In genomic region chr1:35786241-35786640, GRCm38 (mm10) we compare ENCODE assay signal across 26 mouse cellular contexts.
"Had no signal": no experiment of that assay in that cellular context is flagged by ENCODE, and none has a peak within 500 bp of the region (broad histone marks: within the 10 kb centered on the region; RNA-seq: fewer than 3 reads in every experiment).

No protein-coding gene starts in this region.

- H3K4me3 ChIP-seq: left cerebral cortex, adult 2 months; limb, embryonic 10.5 days; limb, embryonic 12.5 days; limb, embryonic 13.5 days; limb, embryonic 15.5 days; liver, embryonic 12.5 days; liver, embryonic 13.5 days; liver, embryonic 15.5 days; megakaryocyte, embryonic 14.5 days; midbrain, embryonic 10.5 days; midbrain, embryonic 12.5 days; midbrain, embryonic 13.5 days; midbrain, embryonic 15.5 days; myocyte had no signal

- H3K4me2 ChIP-seq: limb, embryonic 12.5 days; limb, embryonic 13.5 days; limb, embryonic 15.5 days; liver, embryonic 11.5 days; liver, embryonic 12.5 days; liver, embryonic 13.5 days; liver, embryonic 15.5 days; lung, embryonic 14.5 days; midbrain, embryonic 12.5 days; midbrain, embryonic 13.5 days; midbrain, embryonic 15.5 days had no signal

- H3K9me3 ChIP-seq: limb, embryonic 10.5 days; limb, embryonic 15.5 days; liver, embryonic 12.5 days; liver, embryonic 13.5 days; liver, embryonic 15.5 days; midbrain, embryonic 12.5 days; midbrain, embryonic 13.5 days; midbrain, embryonic 15.5 days had no signal

- H3K36me3 ChIP-seq: limb, embryonic 10.5 days; limb, embryonic 12.5 days; limb, embryonic 13.5 days; limb, embryonic 15.5 days; liver, embryonic 12.5 days; liver, embryonic 13.5 days; liver, embryonic 15.5 days; midbrain, embryonic 10.5 days; midbrain, embryonic 12.5 days; midbrain, embryonic 13.5 days; midbrain, embryonic 15.5 days had no signal

- ATAC-seq: liver, embryonic 12.5 days; liver, postnatal 0 days; midbrain, embryonic 13.5 days; midbrain, embryonic 15.5 days had no signal

- H3K27ac ChIP-seq: left cerebral cortex, adult 2 months; limb, embryonic 10.5 days; limb, embryonic 12.5 days; limb, embryonic 13.5 days; limb, embryonic 15.5 days; liver, embryonic 12.5 days; liver, embryonic 13.5 days; liver, embryonic 14.5 days; liver, embryonic 15.5 days; macrophage; midbrain, embryonic 10.5 days; midbrain, embryonic 12.5 days; midbrain, embryonic 13.5 days; midbrain, embryonic 15.5 days had no signal

- H3K27me3 ChIP-seq: limb, embryonic 12.5 days; limb, embryonic 13.5 days; limb, embryonic 15.5 days; liver, embryonic 12.5 days; liver, embryonic 13.5 days; liver, embryonic 15.5 days; midbrain, embryonic 12.5 days; midbrain, embryonic 13.5 days; midbrain, embryonic 15.5 days had no signal

- H3K4me1 ChIP-seq: limb, embryonic 10.5 days; limb, embryonic 12.5 days; limb, embryonic 13.5 days; limb, embryonic 15.5 days; liver, embryonic 12.5 days; liver, embryonic 13.5 days; liver, embryonic 15.5 days; megakaryocyte, embryonic 14.5 days; midbrain, embryonic 12.5 days; midbrain, embryonic 13.5 days; midbrain, embryonic 15.5 days had no signal

- H3K9ac ChIP-seq: limb, embryonic 12.5 days; limb, embryonic 13.5 days; limb, embryonic 15.5 days; liver, embryonic 12.5 days; liver, embryonic 13.5 days; liver, embryonic 14.5 days; liver, embryonic 15.5 days; liver, postnatal 0 days; lung, embryonic 14.5 days; midbrain, embryonic 12.5 days; midbrain, embryonic 13.5 days; midbrain, embryonic 15.5 days had no signal

- DNase-seq: layer of hippocampus, postnatal 36 days; left cerebral cortex, postnatal 4 days; liver; liver, embryonic 13.5 days; liver, postnatal 0 days; lung, adult 18-20 months; lung, adult 2 months; lung, postnatal 36 days; lung, postnatal 4 days had no signal
